Mouse (Mus musculus): ENCODE data around the gene Map2k7.

- TF ChIP-seq POLR2A (IDR thresholded peaks at IDR 0.05; ENCODE audit: low read depth, low read length), result no peak
- TF ChIP-seq CTCF (IDR thresholded peaks at IDR 0.05; ENCODE audit: extremely low read depth, insufficient read depth, insufficient read length, insufficient replicate concordance), result no peak
Observed at GRCm38 (mm10) chr8:4257350-4257749, 18.8 kb downstream of the Map2k7 start.

Data from spleen, adult 2 months (tissue).